Mouse (Mus musculus) CH12.LX (cell line): ENCODE data around the gene Apol7a. TPM values are rescaled to one million over a fixed set of nuclear protein-coding genes. Genes with fewer than 3 reads are reported as not detected.

ENCODE experiments used
- DNase-seq: peaks from one replicate; pipeline ENCODE4 v3.0.0-alpha.2; 2013; ENCODE audit errors: extremely low read depth
- H3K27ac ChIP-seq: 2 replicates; pipeline ENCODE4 v1.5.1; 2012; ENCODE audit warnings: low read depth, mild to moderate bottlenecking, control low read depth, moderate library complexity; ENCODE audit not compliant: insufficient read depth
- H3K27me3 ChIP-seq: replicated peaks from 2 replicates; pipeline ENCODE3; 2012; ENCODE audit warnings: inconsistent platforms
- H3K36me3 ChIP-seq, 2 experiments: replicated peaks in 1 of 2; 2 replicates each; pipeline versions ENCODE3 to v1.6.1; 2012; ENCODE audit warnings: inconsistent platforms in 1 of 2, low read length in 1 of 2, mild to moderate bottlenecking in 1 of 2, mixed read lengths in 1 of 2, moderate library complexity in 1 of 2; ENCODE audit not compliant: control insufficient read depth in 1 of 2, insufficient read depth in 1 of 2
- H3K4me1 ChIP-seq, 2 experiments: 2 replicates each; pipeline ENCODE4 v1.6.1; 2012; ENCODE audit warnings: inconsistent platforms in 1 of 2, moderate library complexity in 1 of 2; ENCODE audit not compliant: insufficient read depth in 2 of 2, control insufficient read depth in 1 of 2
- H3K4me2 ChIP-seq: 2 replicates; pipeline ENCODE4 v1.6.1; 2012; ENCODE audit warnings: low read depth, mild to moderate bottlenecking, control low read depth; ENCODE audit not compliant: poor library complexity, insufficient read depth, severe bottlenecking
- H3K4me3 ChIP-seq, 3 experiments: fragments of 150-350 bp in 1 of 3; sonication (generic) in 1 of 3; replicated peaks in 1 of 3; 2 replicates each; pipeline versions ENCODE3 to v1.5.1; 2011 to 2012; ENCODE audit warnings: low read depth in 2 of 3, low read length in 2 of 3, mild to moderate bottlenecking in 2 of 3, moderate library complexity in 2 of 3, control low read depth in 1 of 3, improper control_type of control experiment in 1 of 3, inconsistent platforms in 1 of 3, mixed read lengths in 1 of 3; ENCODE audit not compliant: poor library complexity in 1 of 3
- H3K79me2 ChIP-seq: replicated peaks from 2 replicates; pipeline ENCODE4 v1.6.1; 2012; ENCODE audit warnings: mild to moderate bottlenecking, moderate library complexity; ENCODE audit not compliant: control insufficient read depth, poor library complexity, insufficient read depth, severe bottlenecking; ENCODE audit errors: extremely low read depth
- H3K9ac ChIP-seq: 2 replicates; pipeline ENCODE4 v1.6.1; 2012; ENCODE audit warnings: low read depth, mild to moderate bottlenecking, control low read depth, moderate library complexity; ENCODE audit not compliant: insufficient read depth
- H3K9me3 ChIP-seq: replicated peaks from 2 replicates; pipeline ENCODE3; 2012; ENCODE audit warnings: low read length, inconsistent platforms, mixed read lengths
- CHD1 ChIP-seq: IDR thresholded peaks from 2 replicates; pipeline ENCODE4 v1.6.1; 2012; ENCODE audit warnings: low read depth, low read length, improper control_type of control experiment, inconsistent platforms
- CTCF ChIP-seq, 2 experiments: IDR thresholded peaks in 1 of 2; conservative IDR thresholded peaks in 1 of 2; 2 replicates each; pipeline ENCODE4 v1.5.1; 2011 to 2012; ENCODE audit warnings: low read depth in 2 of 2, low read length in 2 of 2, improper control_type of control experiment in 1 of 2, inconsistent platforms in 1 of 2, mild to moderate bottlenecking in 1 of 2, moderate library complexity in 1 of 2
- HCFC1 ChIP-seq: IDR thresholded peaks from 2 replicates; pipeline ENCODE4 v1.6.1; 2012; ENCODE audit warnings: low read depth, mild to moderate bottlenecking, inconsistent platforms, low read length, improper control_type of control experiment
- IRF4 ChIP-seq: IDR thresholded peaks from 2 replicates; pipeline ENCODE4 v1.6.1; 2014; ENCODE audit warnings: low read depth, mild to moderate bottlenecking, inconsistent platforms, low read length, improper control_type of control experiment
- JUN ChIP-seq: IDR thresholded peaks from 2 replicates; pipeline ENCODE4 v1.6.1; 2011; ENCODE audit warnings: low read depth, mild to moderate bottlenecking, low read length, improper control_type of control experiment, moderate library complexity; ENCODE audit not compliant: insufficient read depth
- KAT2A ChIP-seq: IDR thresholded peaks from 2 replicates; pipeline ENCODE4 v1.6.1; 2012; ENCODE audit warnings: low read length, improper control_type of control experiment, inconsistent platforms; ENCODE audit not compliant: insufficient replicate concordance
- MAX ChIP-seq: IDR thresholded peaks from 2 replicates; pipeline ENCODE4 v1.6.1; 2011; ENCODE audit warnings: low read length, improper control_type of control experiment
- MEF2A ChIP-seq: IDR thresholded peaks from 2 replicates; pipeline ENCODE4 v1.6.1; 2014; ENCODE audit warnings: low read depth, mild to moderate bottlenecking, inconsistent platforms, low read length, improper control_type of control experiment, borderline replicate concordance
- MXI1 ChIP-seq: IDR thresholded peaks from 2 replicates; pipeline ENCODE4 v1.6.1; 2011; ENCODE audit warnings: mild to moderate bottlenecking, low read depth, low read length, improper control_type of control experiment
- NELFE ChIP-seq: IDR thresholded peaks from 2 replicates; pipeline ENCODE4 v1.6.1; 2011; ENCODE audit warnings: low read depth, low read length, improper control_type of control experiment
- NRF1 ChIP-seq: IDR thresholded peaks from 2 replicates; pipeline ENCODE4 v1.6.1; 2014; ENCODE audit warnings: low read depth, mild to moderate bottlenecking, inconsistent platforms, low read length, improper control_type of control experiment, moderate library complexity
- PAX5 ChIP-seq: IDR thresholded peaks from 2 replicates; pipeline ENCODE4 v1.6.1; 2012; ENCODE audit warnings: low read length, inconsistent platforms, mixed read lengths
- POLR2A ChIP-seq: IDR thresholded peaks from 2 replicates; pipeline ENCODE4 v1.6.1; 2011; ENCODE audit warnings: low read depth, mild to moderate bottlenecking, improper control_type of control experiment, low read length
- RAD21 ChIP-seq: IDR thresholded peaks from 2 replicates; pipeline ENCODE4 v1.6.1; 2011; ENCODE audit warnings: low read depth, mild to moderate bottlenecking, low read length, improper control_type of control experiment, moderate library complexity
- SIN3A ChIP-seq: IDR thresholded peaks from 2 replicates; pipeline ENCODE4 v1.6.1; 2012; ENCODE audit warnings: low read length, improper control_type of control experiment, inconsistent platforms
- SMC3 ChIP-seq: IDR thresholded peaks from 2 replicates; pipeline ENCODE4 v1.6.1; 2011; ENCODE audit warnings: low read depth, low read length, improper control_type of control experiment
- TBP ChIP-seq: conservative IDR thresholded peaks from 2 replicates; pipeline ENCODE4 v1.6.1; 2011; ENCODE audit warnings: low read depth, low read length, improper control_type of control experiment
- ZC3H11A ChIP-seq: IDR thresholded peaks from 2 replicates; pipeline ENCODE4 v1.6.1; 2012; ENCODE audit warnings: low read depth, mild to moderate bottlenecking, inconsistent platforms, low read length, improper control_type of control experiment
- ZKSCAN1 ChIP-seq: IDR thresholded peaks from 2 replicates; pipeline ENCODE4 v1.6.1; 2012; ENCODE audit warnings: low read depth, inconsistent platforms, low read length, improper control_type of control experiment, borderline replicate concordance
- ZMIZ1 ChIP-seq: IDR thresholded peaks from 2 replicates; pipeline ENCODE4 v1.6.1; 2012; ENCODE audit warnings: low read depth, mild to moderate bottlenecking, inconsistent platforms, low read length, improper control_type of control experiment
- dilution Hi-C: fragments of 300-500 bp; cut with MboI; formaldehyde crosslinking; loops from 2 replicates; pipeline ENCODE4 v1.14.3; 2020; ENCODE audit warnings: low sequenced_read_pairs; ENCODE audit not compliant: extremely low pct_unique_long_range_greater_than_20kb, extremely low pct_ligation_motif_present
- in situ Hi-C: fragments of 300-500 bp; cut with MboI; formaldehyde crosslinking; loops from 3 replicates; pipeline ENCODE4 v1.14.3; 2019; ENCODE audit warnings: low sequenced_read_pairs, low pct_ligation_motif_present, low pct_unique_long_range_greater_than_20kb, mixed read lengths
- polyA plus RNA-seq: library from polyadenylated mRNA; unstranded; fragments of >175 nt; gene quantifications from 2 replicates; pipeline ENCODE4 v1.2.1, GENCODE M21; 2012; ENCODE audit warnings: low read depth; ENCODE audit not compliant: insufficient read length
- total RNA-seq, 2 experiments: library from RNA; depleted of rRNA; stranded (reverse); fragments of 300-350 nt in 1 of 2; fragments of >200 nt in 1 of 2; gene quantifications; 2 replicates each; pipeline ENCODE4 v1.2.3; 2012 to 2014

The Apol7a gene
- total and polyA plus RNA-seq, 3 experiments, result not detected

GRCm38 (mm10) chr15:77352863-77353262 is 46.0 kb downstream of the Apol7a start:
- no peaks in the 10 kb centered on the region for H3K79me2 ChIP-seq
- DNase-seq, result no peak
- peaks cover 69% of the 10 kb centered on the region for H3K27me3 ChIP-seq
- no peak overlapping the region for H3K27ac ChIP-seq
- peaks cover 0 to 3% of the 10 kb centered on the region in 2 experiments; a peak in 2 of 4 replicates for H3K4me1 ChIP-seq
- TF ChIP-seq ZMIZ1 (no peak), ZC3H11A (no peak), CTCF (conservative IDR thresholded peaks at IDR 0.05 in 1 of 2, IDR thresholded peaks at IDR 0.05 in 1 of 2; ENCODE audit: low read depth in 2 of 2, low read length in 2 of 2) (no peak), MXI1 (no peak), MEF2A (no peak), MAX (no peak), NRF1 (no peak), CHD1 (no peak), NELFE (no peak), JUN (no peak), SIN3A (no peak), KAT2A (no peak)
- no peak overlapping the region for H3K4me2 ChIP-seq
- no peak overlapping the region for H3K9ac ChIP-seq
- no peak overlapping the region for H3K4me3 ChIP-seq
- no peaks in the 10 kb centered on the region for H3K36me3 ChIP-seq
- in situ Hi-C loops (loop anchor here (10.0 to 25.0 kb wide), 2 partner anchors 128 to 366 kb away; no protein-coding TSS in a partner anchor), dilution Hi-C loops (no loop called here)
- no peaks in the 10 kb centered on the region for H3K9me3 ChIP-seq

- no peaks in the 10 kb centered on the region for H3K79me2 ChIP-seq
- dilution Hi-C loops (no loop called here), in situ Hi-C loops (loop anchor here (10.0 to 25.0 kb wide), 2 partner anchors 125 to 363 kb away; no protein-coding TSS in a partner anchor)
- H3K27me3 ChIP-seq, result peaks cover 68% of the 10 kb centered on the region
- H3K27ac ChIP-seq, result no peak overlapping the region
- no peak for TF ChIP-seq MXI1
- TF ChIP-seq TBP, result no peak
- no peak for TF ChIP-seq IRF4
- TF ChIP-seq KAT2A, result no peak
- TF ChIP-seq ZC3H11A, result no peak
- no peak for TF ChIP-seq RAD21
- no peak for TF ChIP-seq MEF2A
- TF ChIP-seq POLR2A, result no peak
- no peak for TF ChIP-seq MAX
- no peak for TF ChIP-seq NELFE
- TF ChIP-seq SMC3, result no peak
- TF ChIP-seq ZKSCAN1, result no peak
- TF ChIP-seq SIN3A, result no peak
- TF ChIP-seq PAX5, result no peak
- no peak for TF ChIP-seq HCFC1
- no peak overlapping the region for H3K4me2 ChIP-seq
- no peaks in the 10 kb centered on the region for H3K4me1 ChIP-seq
- H3K4me3 ChIP-seq, result no peak overlapping the region
- H3K36me3 ChIP-seq, result no peaks in the 10 kb centered on the region
- no peak overlapping the region for H3K9ac ChIP-seq
- no peaks in the 10 kb centered on the region for H3K9me3 ChIP-seq
- DNase-seq, result no peak
Measured at GRCm38 (mm10) chr15:77350117-77350516, 48.8 kb downstream of the Apol7a start.
